Mouse (Mus musculus) megakaryocyte-erythroid progenitor cell, adult 5 weeks (primary cell): ENCODE data around the gene Gli2. TPM values are rescaled to one million over a fixed set of nuclear protein-coding genes. Genes with fewer than 3 reads are reported as not detected.

ENCODE experiments used
- polyA plus RNA-seq: library from polyadenylated mRNA; stranded (reverse); fragments of >175 nt; gene quantifications from 2 replicates; pipeline ENCODE4 v1.2.3, GENCODE M21; 2012

The Gli2 gene
- 0.23 TPM in 1 of 2 replicates, not detected in the other for polyA plus RNA-seq

DNA sequence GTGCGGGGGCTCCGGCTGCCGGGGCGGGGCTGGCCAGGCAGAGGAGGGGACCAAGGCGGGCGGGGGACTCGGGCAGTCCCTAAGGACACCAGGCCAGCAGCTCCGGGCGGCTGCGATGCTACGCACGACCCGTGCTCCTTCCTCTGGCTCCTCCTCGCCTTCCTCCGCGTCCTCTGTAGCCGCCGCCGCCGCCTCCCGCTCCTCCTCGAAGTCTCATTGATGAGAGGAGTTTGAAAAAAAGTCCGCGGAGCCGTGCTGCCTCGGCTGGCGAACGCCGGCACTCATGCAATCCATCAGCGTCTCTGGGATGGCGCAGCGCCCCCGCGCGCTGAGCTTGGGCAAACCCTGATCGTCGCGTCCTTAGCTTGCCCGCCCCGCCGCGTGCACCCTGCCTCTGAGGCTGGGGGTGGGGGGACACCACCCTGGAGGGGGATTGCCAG, at the start of gene Gli2:
Gene Gli2 (minus strand): TSS at position 218 of the 440 bp plus-strand sequence.

